Mouse (Mus musculus): ENCODE measurements at regions not wholly inside any gene's neighbourhood (a gene's known extent, or its start where the extent isn't known, plus 50 kb on each side); places are given as distances from the start of the nearest gene placed in this dataset.

- no peak for DNase-seq
Measured at GRCm38 (mm10) chr16:21274012-21274528, 69.5 kb downstream of the Ephb3 start.

- no peak for DNase-seq
Measured at GRCm38 (mm10) chr16:21277789-21278342, 73.3 kb downstream of the Ephb3 start.

GRCm38 (mm10) chr16:21278387-21278786 lies 73.8 kb downstream of the Ephb3 start:
- DNase-seq, result no peak

- DNase-seq, result no peak
Measured at GRCm38 (mm10) chr16:21280200-21280627, 75.7 kb downstream of the Ephb3 start.

- peak in 1 of 2 experiments; percentile 22 for DNase-seq
Measured at GRCm38 (mm10) chr16:21281958-21282730, 77.6 kb downstream of the Ephb3 start.

- DNase-seq, result peak in 1 of 2 experiments; percentile 47
Measured at GRCm38 (mm10) chr16:21286099-21286498, 81.5 kb downstream of the Ephb3 start.

- peak in 1 of 2 experiments; percentile 49 for DNase-seq
Measured at GRCm38 (mm10) chr16:21289528-21289927, 85.0 kb downstream of the Ephb3 start.

- no peak for DNase-seq
Measured at GRCm38 (mm10) chr16:21293010-21293409, 88.5 kb downstream of the Ephb3 start.

GRCm38 (mm10) chr16:21293569-21293968 lies 89.0 kb downstream of the Ephb3 start:
- DNase-seq, result no peak

- DNase-seq, result peak in 1 of 2 experiments; percentile 44
Measured at GRCm38 (mm10) chr16:21294677-21295411, 90.3 kb downstream of the Ephb3 start.

- DNase-seq, result peak in 1 of 2 experiments; percentile 35
Measured at GRCm38 (mm10) chr16:21295956-21296733, 91.6 kb downstream of the Ephb3 start.

- DNase-seq, result no peak
Measured at GRCm38 (mm10) chr16:21296786-21297185, 92.2 kb downstream of the Ephb3 start.

GRCm38 (mm10) chr16:21298866-21299265 lies 94.3 kb downstream of the Ephb3 start:
- peak; percentile 64 to 76 for DNase-seq

- no peak for DNase-seq
Measured at GRCm38 (mm10) chr16:21305859-21306258, 101.3 kb downstream of the Ephb3 start.

- no peak for DNase-seq
Measured at GRCm38 (mm10) chr16:21308513-21308912, 104.0 kb downstream of the Ephb3 start.

- DNase-seq, result peak; percentile 55 to 64
Measured at GRCm38 (mm10) chr16:21310636-21311615, 106.4 kb downstream of the Ephb3 start.

- no peak for DNase-seq
Measured at GRCm38 (mm10) chr16:21311781-21312180, 107.2 kb downstream of the Ephb3 start.

GRCm38 (mm10) chr16:21315751-21316151 lies 107.2 kb upstream of the Vps8 start:
- no peak for DNase-seq

- no peak for DNase-seq
Measured at GRCm38 (mm10) chr16:21318009-21318639, 104.8 kb upstream of the Vps8 start.

- DNase-seq, result no peak
Measured at GRCm38 (mm10) chr16:21318640-21319365, 104.1 kb upstream of the Vps8 start.

Measured in cerebellum, postnatal 14 days (tissue).